Mouse (Mus musculus) neutrophil, adult 59 days (primary cell): ENCODE results near the gene Aco2. TPM values are rescaled to one million over a fixed set of nuclear protein-coding genes. Genes with fewer than 3 reads are reported as not detected.

Source experiments
- total RNA-seq, 2 experiments: library from RNA; stranded (reverse); gene quantifications; 1 replicate in 1 of 2; 2 replicates in 1 of 2; pipeline ENCODE4 v1.2.4; 2023

Gene Aco2
- 10 to 100 TPM; 81.9 to 87.8 TPM for total RNA-seq

DNA sequence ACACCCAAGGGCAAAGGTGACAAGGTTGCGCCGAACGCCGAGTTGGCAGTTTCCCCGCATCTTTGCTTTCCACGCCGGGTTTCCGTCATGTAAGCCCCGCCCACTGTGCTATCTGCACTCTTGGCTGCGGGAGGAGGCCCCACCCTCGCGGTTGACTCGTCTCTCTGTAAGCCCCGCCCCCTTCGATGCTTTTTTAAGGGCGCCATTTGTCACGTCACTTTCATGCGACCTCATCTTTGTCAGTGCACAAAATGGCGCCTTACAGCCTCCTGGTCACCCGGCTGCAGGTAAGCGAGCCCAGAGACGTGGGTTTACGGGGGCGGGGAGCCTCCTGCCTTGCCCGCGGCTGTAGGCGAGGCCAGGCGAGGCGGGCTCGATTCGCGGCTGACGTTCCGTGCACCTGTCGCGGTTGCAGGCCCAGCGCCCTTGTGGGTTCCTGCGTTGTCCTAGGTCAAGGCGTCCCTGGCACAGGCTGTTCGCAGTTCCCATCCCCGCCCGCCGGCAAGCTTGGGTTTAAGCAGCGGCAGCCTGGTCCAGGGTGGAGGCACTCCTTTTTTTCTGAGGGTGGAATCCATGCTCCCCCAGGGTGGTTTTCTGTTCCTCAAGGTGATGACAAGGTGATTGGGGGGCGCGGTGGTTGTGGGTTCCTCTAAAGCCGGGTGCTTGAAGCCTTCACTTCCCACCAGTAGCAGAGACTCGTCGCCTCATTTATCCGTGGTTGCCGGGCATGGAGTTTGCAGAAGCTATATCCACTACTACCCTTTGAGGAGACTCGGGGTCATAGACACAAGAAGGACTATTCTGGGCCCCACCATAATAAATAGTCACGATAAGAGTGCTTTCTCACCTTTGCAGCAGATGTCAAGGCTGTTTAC lies at the start of gene Aco2:
TSS of gene Aco2 (plus strand) at position 48 of the 875 bp plus-strand sequence.

DNA sequence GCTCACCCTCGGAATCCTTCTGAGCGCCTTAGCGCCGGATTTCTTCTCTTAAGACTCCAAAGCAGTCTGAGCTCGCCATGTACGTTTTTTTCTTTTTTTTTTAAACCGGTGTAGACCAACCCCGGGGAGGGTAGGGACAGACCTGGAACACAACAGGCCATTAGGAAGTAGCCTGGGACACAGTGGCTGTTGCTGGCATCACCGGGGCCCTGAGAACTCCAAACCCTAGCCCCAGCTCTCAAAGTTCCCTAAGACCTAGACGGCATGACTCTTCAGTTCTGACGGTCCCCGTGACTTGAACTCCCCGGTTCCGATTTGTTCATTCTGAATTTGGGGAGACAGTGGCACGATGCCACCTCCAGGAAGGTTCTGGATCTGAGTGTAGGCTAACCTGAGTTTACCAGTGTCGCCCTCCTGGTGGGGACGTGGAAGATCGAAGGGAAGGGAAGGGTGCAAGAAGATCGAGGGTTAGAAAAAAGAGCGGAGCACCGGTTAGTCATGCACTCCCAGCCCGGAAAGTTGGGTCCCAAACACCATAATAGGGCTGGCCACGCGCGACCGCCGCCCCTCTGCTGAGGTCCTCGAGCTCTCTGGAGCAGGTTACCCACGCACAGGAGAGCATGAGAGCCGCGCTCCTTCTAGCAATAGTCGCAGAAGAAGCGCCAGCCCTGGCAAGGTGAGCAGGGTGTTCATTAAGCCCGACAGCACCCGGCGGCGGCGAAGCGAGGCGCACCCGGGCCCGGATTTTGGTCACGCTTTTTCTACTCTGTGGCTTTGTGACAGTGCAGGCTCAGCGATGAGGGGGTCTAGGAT lies 13.4 kb upstream of the Aco2 start, which contains the start of gene Tob2:
TSS of gene Tob2 (minus strand) at position 280 of the 813 bp plus-strand sequence.

DNA sequence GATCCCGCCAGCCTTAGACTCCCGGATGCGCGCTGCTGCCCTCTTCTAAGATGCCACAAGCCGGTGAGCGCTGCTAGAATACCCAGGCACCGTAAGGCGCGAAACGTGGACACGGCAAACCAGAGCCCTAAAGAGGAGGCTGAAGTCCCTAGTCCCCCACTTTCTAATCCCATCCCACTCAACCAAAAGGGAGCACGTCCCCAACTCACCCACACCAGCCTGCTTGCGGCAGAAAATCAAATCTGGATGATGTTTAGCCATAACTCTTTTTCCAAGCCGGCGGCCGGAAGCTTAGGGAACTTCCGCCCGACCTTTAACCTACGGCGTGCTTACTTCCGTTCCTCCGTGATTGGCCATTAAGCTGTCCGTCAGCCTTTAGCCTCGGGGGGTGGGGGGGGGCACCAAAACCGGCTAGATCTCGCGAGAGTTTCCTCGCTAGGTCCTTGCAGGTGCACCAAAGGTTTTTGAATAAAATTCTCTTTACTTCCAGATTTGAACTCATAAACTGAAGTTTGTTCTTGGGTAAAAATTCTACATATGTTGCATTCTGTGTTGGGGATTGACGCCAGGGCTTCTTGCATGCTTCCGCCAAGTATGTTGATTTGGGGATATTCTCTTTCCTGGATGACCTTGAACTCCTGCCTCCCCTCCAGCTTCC lies 376 bp upstream of the Aco2 start, which contains the start of gene Phf5a:
TSS of gene Phf5a (minus strand) at position 308 of the 658 bp plus-strand sequence.

DNA sequence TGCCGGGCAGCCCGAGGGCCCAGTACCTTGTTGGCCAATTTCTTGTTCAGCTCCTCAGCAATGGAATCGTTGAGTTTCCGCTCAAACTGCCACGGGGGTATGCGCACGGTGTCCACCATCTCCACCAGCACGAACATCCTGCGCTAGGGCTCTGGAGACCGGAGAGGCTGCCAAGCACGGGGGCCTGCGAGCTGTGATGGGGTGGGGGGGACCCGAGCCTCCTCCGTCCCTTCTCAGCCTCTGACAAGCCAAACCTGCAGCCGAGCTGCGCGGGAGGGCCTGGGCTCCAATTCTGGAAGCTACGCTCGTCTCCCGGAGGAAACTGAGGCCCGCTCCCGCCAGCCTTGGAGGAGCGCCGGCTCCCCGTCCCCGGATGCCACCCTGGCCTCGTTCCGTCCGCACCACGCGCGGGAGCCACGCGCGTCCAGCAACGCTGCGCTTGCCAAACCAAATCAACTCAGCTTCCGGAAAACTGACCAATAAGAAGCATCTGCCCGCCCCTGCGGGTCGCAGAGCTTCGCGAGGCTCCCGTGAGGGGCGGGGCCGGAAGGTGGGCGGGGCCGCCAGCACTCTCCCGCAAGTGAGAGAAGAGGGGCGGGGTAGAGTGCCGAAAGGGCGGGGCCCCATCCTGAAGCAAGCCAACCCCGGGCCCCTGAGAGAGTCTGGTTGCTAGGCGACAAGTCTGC lies 53.8 kb downstream of the Aco2 start, which contains the start of gene Polr3h:
TSS of gene Polr3h (minus strand) at position 481 of the 686 bp plus-strand sequence.

DNA sequence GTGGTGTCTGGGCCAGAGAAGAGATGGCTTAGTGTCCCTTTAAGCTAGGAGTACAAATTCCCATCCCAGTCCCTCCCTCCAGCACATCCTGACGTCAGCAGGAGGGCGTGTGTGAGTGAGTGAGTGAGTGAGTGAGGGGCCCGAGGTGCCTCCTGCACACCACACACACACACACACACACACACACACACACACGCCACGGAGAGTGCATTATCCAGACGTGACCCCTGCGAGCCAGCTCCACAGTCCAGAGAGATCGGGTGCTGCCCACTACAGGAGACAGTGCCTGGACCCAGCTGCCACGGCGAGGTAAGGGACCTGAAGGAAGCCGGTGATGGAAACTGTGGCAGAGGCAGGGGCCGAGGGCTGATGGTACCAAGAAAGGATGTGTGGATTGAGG lies 64.6 kb downstream of the Aco2 start, which contains the start of gene Csdc2:
TSS of gene Csdc2 (plus strand) at position 81 of the 400 bp plus-strand sequence.

GRCm38 (mm10) chr15:81960171-81961077 lies 88.3 kb downstream of the Aco2 start, which contains the start of gene Pmm1:
Gene Pmm1, minus strand, starts transcription at chr15:81960930.

Other genes starting within 250 kb of the Aco2 start
- gene L3mbtl2, start 208.4 kb upstream of the Aco2 start, total RNA-seq = 10 to 100 TPM; 13.1 to 21.6 TPM
- not detected for gene Chadl, start 175.0 kb upstream of the Aco2 start, total RNA-seq
- gene Zc3h7b, start 127.3 kb upstream of the Aco2 start, total RNA-seq = 1 to 10 TPM; 9.2 to 9.6 TPM
- gene Rangap1, start 126.8 kb upstream of the Aco2 start, total RNA-seq = 10 to 100 TPM; 56.2 TPM
- gene Tef, start 69.9 kb upstream of the Aco2 start, total RNA-seq = 1 to 10 TPM; 5.9 to 8.3 TPM
- 10 to 100 TPM; 43.9 to 47.3 TPM for gene Tob2, start 13.5 kb upstream of the Aco2 start, total RNA-seq
- gene Phf5a, start 398 bp upstream of the Aco2 start, total RNA-seq = 10 to 100 TPM; 38.8 to 45.4 TPM
- 1 to 10 TPM; 4.7 to 6.5 TPM for gene Polr3h, start 53.9 kb downstream of the Aco2 start, total RNA-seq
- gene Csdc2, start 64.5 kb downstream of the Aco2 start, total RNA-seq = not detected
- 10 to 100 TPM; 32.6 to 33.6 TPM for gene Pmm1, start 88.6 kb downstream of the Aco2 start, total RNA-seq
- not detected for gene 1700029P11Rik, start 108.2 kb downstream of the Aco2 start, total RNA-seq
- 10 to 100 TPM; 20.8 to 29.1 TPM for gene Xrcc6, start 115.5 kb downstream of the Aco2 start, total RNA-seq
- gene Desi1, start 161.6 kb downstream of the Aco2 start, total RNA-seq = 10 to 100 TPM; 18.6 to 23.8 TPM
- gene Snu13, start 175.3 kb downstream of the Aco2 start, total RNA-seq = 10 to 100 TPM; 44.8 to 47.4 TPM
- gene 4930407I10Rik, start 186.8 kb downstream of the Aco2 start, total RNA-seq = not detected
- not detected for gene Mei1, start 197.7 kb downstream of the Aco2 start, total RNA-seq